Mouse (Mus musculus): ENCODE measurements at regions not wholly inside any gene's neighbourhood (a gene's known extent, or its start where the extent isn't known, plus 50 kb on each side); places are given as distances from the start of the nearest gene placed in this dataset.

DNA sequence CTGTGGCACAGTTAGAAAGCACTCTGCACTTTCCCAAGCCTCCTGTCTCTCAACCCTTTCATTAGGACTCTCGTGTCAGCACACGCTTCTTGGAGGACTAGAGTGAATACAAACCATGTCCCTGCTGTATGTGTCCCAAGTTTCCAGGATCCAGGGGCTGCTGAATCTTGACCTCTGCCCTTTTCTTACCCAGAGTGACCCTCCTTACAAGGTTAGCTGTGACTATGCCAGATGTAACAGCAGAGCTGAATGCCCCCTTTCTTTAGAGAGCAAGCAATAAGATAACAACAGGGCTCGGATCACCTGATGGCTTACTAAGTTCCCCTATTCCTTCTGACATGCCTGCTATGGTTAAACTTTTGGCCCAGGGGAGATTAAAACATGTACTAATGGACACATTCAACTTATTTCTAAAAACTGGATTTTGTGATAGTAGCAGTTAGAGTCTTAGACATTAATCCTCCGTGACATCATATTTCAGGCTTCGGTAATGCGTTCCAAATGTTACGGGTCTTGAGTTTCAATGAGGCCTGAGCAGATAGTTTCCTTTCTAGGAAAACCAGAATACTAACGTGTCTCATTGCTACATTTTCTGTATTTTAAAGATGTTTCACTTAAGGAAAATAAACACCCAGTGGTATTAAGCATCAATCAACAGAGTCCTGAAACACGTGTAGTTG lies 607.0 kb downstream of the Dhx35 start:
- DNase-seq = peak; percentile 69

DNA sequence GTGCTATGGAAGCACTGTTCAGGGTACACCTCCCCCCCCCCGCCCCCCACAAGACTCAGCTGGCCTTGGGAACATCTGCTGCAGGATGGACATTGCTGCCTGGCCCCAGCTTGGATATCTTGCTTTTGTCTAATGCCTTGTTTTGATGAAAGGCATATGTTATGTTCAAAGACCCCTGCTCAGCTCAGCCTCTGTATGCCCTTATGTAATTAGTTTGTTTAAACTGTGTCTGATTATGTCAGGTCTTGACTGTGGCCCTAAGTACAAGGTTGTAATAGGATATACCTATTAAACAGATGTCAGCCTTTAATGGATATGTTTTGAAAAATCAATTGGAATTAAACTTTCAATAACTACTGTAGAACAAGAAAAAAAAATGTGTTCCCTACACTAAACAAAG lies 610.3 kb downstream of the Dhx35 start:
- peak; percentile 26 for DNase-seq

DNA sequence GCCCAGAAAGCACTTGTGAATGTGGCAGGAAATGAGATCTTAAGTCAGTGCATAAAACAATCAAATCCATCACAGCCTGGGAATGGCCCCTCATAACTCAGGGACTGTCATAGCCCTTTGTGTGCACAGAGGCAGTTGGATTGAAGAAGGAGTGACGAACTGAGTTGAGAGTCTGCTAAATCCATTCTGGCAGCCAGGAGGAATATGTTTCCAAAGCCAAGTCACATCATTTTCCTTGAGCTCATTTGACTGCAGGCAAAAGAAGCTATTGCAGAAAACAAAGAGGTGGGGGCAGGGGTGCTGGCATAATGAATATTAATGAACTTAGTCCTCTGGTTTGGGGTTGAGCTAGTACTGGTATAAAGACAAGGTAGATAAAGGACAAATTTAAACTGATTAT lies 620.0 kb downstream of the Dhx35 start:
- DNase-seq = peak; percentile 50

DNA sequence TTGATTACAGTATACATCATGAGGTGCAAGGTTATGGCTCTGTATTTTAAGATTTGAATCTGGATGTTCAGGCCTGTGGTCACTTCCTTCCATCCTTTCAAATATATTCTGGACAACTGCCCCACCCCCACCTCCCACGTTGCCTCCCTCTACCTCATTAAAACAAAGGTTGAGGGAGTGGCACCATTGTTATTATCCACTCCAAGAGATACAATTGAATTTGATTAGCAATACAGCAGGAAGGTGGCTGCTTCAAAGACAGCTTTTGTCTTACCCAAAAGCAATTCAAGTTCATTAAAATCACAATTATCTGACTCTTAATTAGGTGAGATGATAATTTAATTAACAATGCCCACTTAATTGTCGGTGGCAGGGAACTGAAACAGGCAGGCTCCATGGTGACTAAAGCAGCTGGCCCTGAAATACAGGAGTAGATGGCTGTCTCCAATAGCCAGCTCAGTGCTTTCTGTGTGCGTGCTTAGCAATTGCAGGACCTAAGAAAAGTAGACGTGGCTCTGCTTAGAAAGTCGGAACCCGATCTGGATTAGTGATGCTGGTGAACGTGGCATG lies 623.8 kb downstream of the Dhx35 start:
- no peak for DNase-seq

DNA sequence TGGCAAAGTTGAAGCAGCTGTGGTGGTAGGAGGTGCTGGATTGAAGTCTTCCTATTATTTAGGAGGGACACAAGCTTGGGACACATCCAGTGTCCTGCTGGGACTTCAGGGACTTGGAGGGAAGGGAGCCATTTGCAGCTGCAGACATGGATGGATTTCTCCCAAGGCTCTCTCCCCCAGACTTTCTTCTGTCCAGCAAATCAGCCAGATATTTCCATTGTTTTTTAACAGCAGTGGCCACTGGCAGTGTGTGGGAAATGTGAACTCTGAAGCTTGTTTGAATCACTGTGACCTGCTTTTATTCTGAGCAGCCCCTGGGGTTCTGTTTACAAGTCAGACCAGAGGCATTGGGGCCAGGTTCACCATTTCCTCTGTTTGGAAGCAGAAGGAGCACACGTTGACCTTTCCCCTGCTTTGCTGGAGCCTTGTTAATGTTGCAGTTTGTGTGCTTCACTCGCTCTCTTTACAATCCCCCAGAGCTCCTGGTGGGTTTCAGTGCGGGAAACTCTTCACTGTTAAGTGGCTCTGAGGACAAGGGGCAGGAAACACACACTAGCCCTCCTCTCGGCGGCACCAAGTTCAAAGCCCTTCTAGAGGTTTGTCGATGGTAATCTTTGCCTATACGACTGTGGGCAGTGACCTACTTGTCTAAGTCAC lies 627.8 kb downstream of the Dhx35 start:
- DNase-seq = peak; percentile 40

DNA sequence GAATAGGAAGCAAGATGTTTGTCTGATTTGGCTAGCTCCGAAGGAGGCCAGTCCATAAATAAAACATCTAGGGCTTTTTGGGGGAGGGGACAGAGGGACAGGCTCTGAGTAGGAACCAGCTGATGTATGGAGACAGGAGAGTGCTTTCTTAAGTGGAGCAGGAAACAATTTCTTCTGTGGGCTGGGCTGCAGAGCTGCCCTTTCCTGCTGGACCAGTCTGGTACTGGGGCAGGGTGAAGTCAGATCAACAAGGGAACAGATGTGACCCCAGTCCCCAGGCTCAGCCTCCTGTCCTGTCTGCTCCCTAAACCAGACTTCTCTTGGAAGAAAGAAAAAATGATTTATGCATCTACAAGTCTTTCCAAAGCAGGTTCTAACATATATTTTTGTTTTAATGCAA lies 633.6 kb downstream of the Dhx35 start:
- peak; percentile 24 for DNase-seq

DNA sequence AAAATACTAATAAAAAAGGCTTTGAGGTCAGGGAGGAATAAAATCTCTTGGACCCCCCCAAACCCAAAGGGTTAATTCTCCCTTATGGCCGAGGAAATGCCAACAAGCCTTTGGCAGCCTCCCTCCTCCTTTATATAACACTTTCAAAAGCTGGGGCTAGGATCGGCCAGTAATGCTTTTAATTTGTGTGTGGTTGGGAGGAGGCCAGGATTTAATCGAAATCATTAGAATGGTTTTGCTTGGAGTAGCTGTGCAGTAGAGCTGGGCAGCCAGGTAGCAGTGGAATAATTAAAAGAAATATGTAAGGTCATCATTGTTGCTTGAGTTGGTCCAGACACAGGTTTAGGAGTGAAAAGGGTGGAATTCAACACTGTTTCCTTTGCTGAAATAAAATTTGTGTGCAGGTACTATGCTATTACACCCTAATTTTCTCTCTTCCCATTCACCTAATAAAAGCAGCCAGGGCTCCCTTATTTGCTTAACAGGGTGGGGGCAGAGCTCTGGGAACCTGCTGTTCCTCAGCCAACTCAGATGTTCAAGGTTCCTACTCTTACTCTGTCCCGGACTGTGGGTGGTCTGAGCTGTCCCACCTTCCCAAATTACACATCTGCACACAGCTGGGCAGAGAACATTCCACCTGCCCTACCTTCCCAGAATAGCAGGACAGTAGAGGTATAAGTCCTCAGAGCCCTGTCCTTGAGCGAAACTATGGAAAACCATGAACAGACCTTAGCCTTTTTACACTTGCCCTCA lies 636.1 kb downstream of the Dhx35 start:
- no peak for DNase-seq

DNA sequence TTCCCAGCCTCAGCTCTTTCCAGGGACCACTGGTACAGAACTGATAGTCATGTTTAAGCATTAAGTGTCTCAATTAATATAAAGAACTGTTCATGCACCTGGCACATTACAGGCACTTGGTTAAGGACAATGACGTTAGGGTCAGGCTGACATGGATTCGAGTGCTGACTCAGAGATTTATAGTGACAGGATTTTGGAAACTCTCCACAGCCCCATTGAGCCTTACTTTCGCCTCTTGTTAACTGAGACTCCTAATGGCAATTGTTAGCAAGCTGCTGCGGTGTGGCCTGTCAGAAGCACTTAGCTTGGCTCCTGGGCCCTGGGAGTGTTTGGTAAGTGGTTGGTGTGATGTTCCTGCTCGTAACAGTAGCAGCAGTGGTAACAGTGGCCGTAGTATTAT lies 644.4 kb downstream of the Dhx35 start:
- DNase-seq = no peak

DNA sequence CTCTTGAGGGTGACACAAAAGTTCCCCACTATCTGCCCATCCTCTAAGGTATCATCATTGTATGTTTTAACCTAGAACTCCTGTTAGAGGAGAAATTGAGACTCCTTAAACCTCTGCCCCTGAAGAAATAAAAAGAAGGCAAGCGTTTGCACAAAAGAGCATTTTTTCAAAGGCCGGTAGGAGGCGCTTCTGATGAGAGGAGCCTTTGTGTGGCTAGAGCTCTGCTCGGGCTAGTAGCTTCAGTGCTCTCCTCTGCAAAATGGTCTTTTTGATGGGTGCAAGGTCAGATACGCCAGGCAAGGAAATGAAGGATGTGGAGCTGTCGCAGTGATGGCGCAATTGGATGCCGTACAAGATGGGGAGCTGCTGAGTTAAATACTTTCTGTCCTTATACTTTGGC lies 649.0 kb downstream of the Dhx35 start:
- DNase-seq = peak; percentile 85

DNA sequence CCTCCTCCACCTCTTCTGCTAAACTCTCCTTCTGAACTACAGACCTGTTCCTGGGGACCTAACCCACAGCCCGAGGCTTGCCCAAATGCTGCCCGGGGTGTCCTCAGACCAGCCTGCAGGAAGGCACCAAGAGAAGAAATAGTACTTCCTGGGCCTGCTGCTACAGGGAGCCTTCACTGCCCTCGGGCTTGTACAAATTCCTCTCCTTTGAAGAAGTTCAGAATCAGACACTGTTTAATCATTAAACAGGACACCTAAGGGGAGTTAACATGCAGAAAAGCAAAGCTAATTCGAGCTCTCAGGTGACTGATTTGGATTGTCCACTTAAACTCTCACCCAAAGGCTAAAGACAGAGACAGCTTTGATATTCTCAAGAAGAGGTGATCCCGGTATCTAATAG lies 651.8 kb downstream of the Dhx35 start:
- no peak for DNase-seq

DNA sequence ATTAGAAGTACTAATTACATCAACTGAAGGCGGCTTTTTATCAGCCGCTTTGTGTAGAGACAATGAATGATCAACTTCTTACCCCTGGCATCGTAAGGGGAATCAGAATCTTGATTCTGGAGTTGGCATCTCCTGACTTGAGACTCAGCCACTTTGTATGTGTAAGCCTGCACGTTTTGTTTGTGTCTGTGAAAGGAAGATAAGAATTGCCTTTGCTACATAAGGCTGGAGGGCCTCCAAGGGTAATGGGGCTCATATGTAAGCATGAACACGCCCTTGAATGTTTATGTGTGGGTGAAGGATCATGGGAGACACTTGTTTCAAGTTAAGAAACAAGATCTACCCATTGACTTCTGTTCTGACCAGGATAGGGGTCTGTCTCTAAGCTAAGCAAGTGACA lies 652.3 kb downstream of the Dhx35 start:
- DNase-seq = no peak

DNA sequence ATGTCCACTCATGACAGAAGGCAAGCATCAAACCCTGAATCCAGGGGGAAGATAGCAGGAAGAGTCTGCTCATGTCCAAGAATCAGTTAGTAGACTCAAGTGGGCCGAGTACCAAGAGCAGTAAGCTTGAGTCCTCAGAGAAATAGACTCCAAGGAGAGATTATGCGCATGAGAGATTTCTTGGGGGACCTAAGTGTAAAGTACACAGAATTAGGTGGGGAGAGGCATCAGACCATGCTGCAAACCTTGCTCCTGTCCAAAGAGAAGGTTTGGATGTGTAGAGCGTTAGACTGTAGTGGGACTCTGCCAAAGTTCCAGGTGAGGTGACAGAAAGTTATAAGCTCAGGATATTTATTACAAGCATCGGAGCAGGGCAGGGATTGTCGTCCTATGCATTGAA lies 654.4 kb downstream of the Dhx35 start:
- DNase-seq = no peak

DNA sequence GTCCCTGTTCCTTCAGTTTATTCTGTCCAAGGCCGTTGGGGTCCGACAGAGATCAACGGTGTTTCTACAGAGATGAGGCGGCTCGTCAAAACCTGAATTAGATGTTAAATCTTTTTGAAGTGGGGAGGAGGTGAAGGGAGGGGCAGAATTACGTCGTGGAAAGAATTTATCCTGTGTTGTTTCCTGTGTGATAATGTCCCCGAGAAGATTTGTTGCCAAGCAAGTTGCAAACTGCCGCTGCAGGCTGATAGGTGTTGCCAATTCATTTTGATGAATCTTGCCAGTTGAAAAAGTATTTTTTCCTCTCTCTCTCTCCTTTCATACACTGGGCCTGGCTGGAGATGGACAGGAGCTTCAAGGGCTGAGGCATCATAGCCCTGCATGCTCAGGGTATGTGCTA lies 656.8 kb downstream of the Dhx35 start:
- no peak for DNase-seq

DNA sequence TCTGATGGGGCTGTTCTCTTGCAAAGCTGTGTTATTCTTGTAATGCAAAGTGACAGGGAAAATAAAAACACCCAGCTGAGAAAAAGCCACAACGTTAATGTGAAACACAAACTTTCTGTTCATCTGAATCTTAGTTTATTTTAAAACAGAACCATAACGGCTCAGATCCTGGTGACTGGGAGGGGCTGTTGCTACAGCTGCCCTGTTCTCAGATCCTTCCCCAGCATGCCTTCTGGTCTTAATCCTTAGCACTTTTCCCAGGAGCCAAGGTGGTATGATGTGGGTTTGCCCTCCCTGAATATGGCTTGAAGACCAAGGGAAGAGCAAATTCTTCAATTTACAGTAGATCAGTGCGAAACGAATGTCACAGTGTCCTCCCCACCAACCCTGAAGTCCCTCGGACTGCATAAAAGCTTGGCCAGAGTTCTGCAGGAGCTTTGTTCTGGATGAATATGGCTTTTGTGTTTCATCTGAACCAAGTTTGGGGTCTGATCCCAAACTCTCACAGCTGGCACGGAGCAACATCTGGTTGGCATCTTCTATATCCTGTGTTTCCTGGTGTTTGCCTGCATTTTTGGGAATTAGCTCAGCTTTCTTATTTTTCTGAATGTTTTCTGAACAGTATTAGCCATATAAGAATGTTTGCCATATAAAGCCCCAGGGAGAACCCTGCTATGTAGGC lies 686.9 kb downstream of the Dhx35 start:
- peak; percentile 2 for DNase-seq

DNA sequence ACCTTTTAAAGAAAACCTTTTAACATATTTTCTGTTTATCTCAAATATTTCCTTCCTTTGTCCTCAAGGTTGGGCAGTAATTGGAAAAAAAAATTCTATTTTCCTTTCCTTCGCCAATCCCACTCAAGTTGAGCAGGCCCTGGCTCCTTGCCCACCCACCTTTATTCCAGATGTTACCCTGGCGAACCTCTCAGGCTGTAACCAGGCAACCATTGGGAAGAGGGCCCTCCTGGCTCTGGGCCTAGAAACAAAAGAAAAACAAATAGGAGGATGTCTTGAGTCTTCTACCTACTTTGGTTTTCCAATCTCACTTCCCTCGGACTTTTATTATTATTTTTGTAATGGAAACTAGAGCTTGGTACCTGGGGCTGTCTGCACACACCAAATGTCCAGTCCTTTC lies 696.5 kb downstream of the Dhx35 start:
- no peak for DNase-seq

DNA sequence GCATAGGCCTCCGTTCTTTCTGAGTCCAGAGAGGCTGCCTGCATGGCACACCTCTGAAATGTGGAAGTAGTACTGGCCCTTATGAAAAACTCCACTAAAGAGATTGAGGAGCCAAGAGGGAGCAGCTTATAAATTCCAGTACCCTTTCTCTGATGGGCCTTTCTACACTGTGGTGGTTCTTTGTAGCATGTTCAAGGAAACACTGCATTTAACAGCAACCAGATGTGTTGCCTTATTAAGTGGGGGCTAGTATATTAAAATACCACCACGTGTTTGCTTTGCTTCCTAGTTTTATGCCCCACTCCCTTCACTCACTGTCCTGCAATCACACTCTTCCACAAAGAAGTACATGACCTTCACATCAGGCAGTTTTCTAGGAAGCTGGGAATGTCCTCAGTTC lies 704.1 kb downstream of the Dhx35 start:
- DNase-seq = peak; percentile 21

DNA sequence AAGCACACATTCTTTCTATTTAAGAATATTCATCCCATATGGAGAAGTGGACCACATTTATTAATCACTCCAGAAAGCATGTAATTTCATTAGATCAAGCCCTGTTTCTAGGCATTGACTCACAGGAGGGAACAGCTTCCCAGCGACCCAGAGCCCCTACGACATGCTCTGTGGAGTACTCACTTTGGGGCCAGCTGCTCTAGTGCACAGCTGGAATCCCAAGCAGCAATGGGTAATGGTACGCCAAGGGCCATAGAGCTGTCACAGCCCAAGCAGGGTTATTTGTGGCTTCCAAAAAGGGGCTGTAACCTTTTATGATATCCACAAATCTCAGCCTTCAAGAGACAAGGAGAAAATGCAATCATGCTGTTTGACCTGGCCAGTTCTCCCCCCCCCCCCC lies 706.4 kb downstream of the Dhx35 start:
- peak; percentile 58 for DNase-seq

DNA sequence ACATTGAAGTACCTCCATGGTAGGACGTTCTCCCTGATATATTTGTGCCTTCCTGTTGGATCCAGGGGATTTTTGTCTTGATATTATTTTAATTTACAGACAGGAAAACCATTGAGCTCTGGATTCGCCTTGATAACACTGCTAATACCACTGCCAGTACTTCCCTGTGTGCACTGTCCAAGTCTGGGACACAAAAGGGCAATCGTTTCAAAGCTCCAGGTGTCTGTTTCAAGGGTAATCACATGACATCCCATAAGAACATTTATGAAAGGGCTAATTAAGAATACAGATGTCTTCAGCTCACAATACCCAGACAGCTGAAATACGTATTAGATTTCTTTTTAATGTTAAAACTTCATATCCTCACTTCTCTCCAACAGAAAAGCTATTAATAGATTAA lies 724.5 kb downstream of the Dhx35 start:
- DNase-seq = no peak

DNA sequence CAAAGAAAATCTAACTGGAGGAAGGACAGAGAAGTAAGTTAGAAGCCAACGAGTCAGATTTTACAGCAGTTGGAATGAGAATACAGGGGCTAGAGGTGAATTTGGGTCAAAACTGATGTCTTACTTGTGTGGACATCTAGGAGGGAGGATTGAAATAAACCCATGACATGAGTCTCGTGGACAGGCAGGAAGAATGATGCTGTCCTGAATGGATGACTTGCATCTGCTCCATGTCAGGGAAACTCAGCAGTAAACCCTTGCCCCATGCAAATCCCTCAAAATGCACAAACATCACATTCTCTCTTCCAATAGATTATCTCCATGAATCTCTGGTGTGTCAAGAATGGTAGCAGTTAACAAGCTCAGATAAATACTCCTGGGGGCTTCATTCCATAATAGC lies 729.1 kb downstream of the Dhx35 start:
- no peak for DNase-seq

DNA sequence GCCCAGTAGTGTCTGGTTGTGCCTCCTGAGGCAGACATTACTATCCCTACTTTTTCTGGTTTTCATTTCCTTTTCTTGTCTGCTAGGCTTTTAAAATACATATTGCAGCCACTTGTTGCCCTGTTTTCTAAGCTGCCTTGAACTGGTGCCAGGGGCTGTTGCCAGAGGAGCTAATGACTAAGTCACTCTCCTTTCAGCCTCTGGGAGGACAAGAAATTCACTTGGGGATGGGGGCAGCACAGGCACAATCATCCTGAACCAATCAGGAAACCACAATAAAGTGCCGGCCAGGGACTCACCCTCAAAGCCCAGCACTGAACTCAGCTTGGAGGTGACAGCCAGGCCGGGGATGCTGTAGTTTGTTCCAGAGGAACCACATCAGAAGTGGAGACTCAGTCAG lies 740.3 kb downstream of the Dhx35 start:
- DNase-seq = no peak

DNA sequence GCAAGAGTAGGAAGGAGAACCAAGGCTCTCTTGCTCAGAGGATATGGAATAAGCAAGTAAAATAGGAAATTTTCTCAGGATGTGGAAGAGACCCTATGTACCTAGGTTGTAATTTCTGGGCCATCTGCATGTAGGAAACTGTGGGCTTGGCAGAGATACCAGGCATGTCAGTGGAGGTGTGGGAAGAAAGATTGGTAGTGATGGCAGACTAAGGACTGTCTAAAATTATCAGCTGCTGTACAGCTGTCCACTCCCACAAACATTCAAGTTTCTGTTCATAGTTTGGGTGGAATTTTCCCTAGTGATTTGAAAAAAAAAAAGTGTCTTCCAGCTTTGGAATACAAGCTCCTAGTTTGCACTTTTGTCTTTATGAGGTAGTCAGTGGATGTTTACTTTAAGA lies 744.7 kb downstream of the Dhx35 start:
- no peak for DNase-seq

DNA sequence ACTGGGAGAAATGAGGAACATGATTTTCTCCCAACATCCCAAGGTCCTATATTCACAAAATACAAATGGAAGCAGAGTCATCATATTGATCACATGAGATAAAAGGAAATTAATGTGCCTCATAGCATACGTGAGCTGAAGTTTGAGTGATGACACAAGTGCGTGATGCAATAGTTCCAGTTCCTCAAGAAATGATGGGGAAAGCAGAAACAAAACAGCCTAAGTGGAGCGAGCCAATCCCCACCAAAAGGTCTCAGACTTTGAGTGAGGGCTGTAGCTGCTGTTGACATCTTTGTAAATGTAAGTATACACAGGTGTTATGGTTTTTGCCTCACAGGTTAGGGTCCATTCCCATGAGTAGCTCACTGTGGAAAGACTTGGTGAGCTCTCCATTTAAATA lies 763.0 kb downstream of the Dhx35 start:
- no peak for DNase-seq

DNA sequence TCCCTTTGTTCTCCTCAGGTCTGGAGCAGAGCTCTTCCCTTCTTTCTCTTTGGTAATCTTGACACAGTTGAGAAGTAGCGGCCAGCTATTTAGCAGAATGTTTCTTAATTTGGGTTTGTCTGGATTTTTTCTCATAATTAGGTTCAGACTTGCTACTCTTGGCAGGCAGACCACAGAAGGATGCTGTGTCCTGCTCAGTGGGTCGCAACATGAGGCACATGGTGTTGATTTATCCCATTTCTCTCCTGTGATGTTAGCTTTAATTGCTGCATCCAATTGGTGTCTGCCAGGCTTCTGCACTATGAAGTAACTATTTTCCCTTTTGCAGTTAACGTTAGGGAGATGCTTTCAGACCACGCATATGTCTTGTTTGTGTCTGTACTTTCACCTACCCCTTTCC lies 768.7 kb downstream of the Gm826 start:
- DNase-seq = no peak
